Mouse (Mus musculus): Measurements from ENCODE around the gene Rbfox1. TPM values are rescaled to one million over a fixed set of nuclear protein-coding genes. Genes with fewer than 3 reads are reported as not detected.
A peak's percentile ranks its signal among the peaks of the same experiment; 100 is the strongest.

The Rbfox1 gene
- polyA plus RNA-seq, 1 experiment from 2014 or later = 13.9 TPM

- Histone ChIP-seq H3K4me2 (ENCODE audit: low read depth, low read length) (no peak overlapping the region), H3K4me3 (ENCODE audit: low read depth, low read length) (no peak overlapping the region), H3K9ac (ENCODE audit: low read depth, low read length) (no peak overlapping the region), H3K9me3 (ENCODE audit: control insufficient read depth, low read length) (no peaks in the 10 kb centered on the region), H3K27ac (replicated peaks; ENCODE audit: low read depth, low read length) (no peak overlapping the region), H3K36me3 (ENCODE audit: control insufficient read depth, insufficient read depth, low read length) (no peaks in the 10 kb centered on the region), H3K27me3 (replicated peaks; ENCODE audit: control insufficient read depth, insufficient read depth, low read length) (no peaks in the 10 kb centered on the region), H3K4me1 (ENCODE audit: control insufficient read depth, insufficient read depth, low read length) (no peaks in the 10 kb centered on the region)
- 29% methylated on average over 9 of the region's 9 CpGs for WGBS
- DNase-seq (ENCODE audit: low spot score) (no peak), ATAC-seq (ENCODE audit: low read depth) (peak; percentile 41; the same call in 1 of the 2 replicates)
Observed at GRCm38 (mm10) chr16:7052408-7052807, 1167.3 kb downstream of the Rbfox1 start.

DNA sequence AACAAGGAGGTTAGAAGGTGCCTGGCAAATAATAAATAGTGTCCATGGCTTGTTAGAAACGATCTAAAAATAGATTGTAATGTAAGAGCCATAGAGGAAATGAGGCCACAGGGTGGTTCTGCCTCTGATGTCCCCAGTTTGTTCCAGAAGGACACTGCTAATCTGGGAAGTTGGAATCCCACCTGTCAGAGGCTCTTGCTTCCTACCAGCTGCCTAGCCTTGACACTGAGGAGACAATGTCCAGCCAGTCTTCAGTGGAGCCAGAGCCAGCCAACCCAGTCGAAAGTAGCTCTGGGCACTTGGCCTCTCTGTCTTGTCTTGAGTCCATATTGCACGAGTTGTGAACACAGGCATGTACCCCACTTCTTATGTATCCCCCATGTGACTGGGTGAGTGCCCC is 1172.6 kb downstream of the Rbfox1 start:
- H3K4me2 ChIP-seq (ENCODE audit: low read depth, low read length) = no peak overlapping the region
- no peak overlapping the region for H3K4me3 ChIP-seq (ENCODE audit: low read depth, low read length)
- WGBS = 71% methylated on average over 3 of the region's 3 CpGs
- no peak for ATAC-seq (ENCODE audit: low read depth)
- H3K9ac ChIP-seq (ENCODE audit: low read depth, low read length) = no peak overlapping the region
- H3K36me3 ChIP-seq (ENCODE audit: control insufficient read depth, insufficient read depth, low read length) = no peaks in the 10 kb centered on the region
- no peaks in the 10 kb centered on the region for H3K9me3 ChIP-seq (ENCODE audit: control insufficient read depth, low read length)
- no peaks in the 10 kb centered on the region for H3K27me3 ChIP-seq (replicated peaks; ENCODE audit: control insufficient read depth, insufficient read depth, low read length)
- H3K4me1 ChIP-seq (ENCODE audit: control insufficient read depth, insufficient read depth, low read length) = no peaks in the 10 kb centered on the region
- H3K27ac ChIP-seq (replicated peaks; ENCODE audit: low read depth, low read length) = no peak overlapping the region
- DNase-seq (ENCODE audit: low spot score) = no peak

- no peak for ATAC-seq (ENCODE audit: low read depth)
- Histone ChIP-seq H3K27me3 (replicated peaks; ENCODE audit: control insufficient read depth, insufficient read depth, low read length) (no peaks in the 10 kb centered on the region), H3K36me3 (ENCODE audit: control insufficient read depth, insufficient read depth, low read length) (no peaks in the 10 kb centered on the region), H3K9ac (ENCODE audit: low read depth, low read length) (no peak overlapping the region), H3K27ac (replicated peaks; ENCODE audit: low read depth, low read length) (no peak overlapping the region), H3K9me3 (ENCODE audit: control insufficient read depth, low read length) (no peaks in the 10 kb centered on the region), H3K4me3 (ENCODE audit: low read depth, low read length) (no peak overlapping the region), H3K4me1 (ENCODE audit: control insufficient read depth, insufficient read depth, low read length) (no peaks in the 10 kb centered on the region), H3K4me2 (ENCODE audit: low read depth, low read length) (no peak overlapping the region)
- no peak for DNase-seq (ENCODE audit: low spot score)
- 74% methylated on average over 1 of the region's 1 CpGs for WGBS
Observed at GRCm38 (mm10) chr16:7058556-7058955, 1173.4 kb downstream of the Rbfox1 start.

GRCm38 (mm10) chr16:7059596-7059995 is 1174.4 kb downstream of the Rbfox1 start:
- H3K4me1 ChIP-seq (ENCODE audit: control insufficient read depth, insufficient read depth, low read length) = no peaks in the 10 kb centered on the region
- WGBS = 48% methylated on average over 4 of the region's 4 CpGs

DNA sequence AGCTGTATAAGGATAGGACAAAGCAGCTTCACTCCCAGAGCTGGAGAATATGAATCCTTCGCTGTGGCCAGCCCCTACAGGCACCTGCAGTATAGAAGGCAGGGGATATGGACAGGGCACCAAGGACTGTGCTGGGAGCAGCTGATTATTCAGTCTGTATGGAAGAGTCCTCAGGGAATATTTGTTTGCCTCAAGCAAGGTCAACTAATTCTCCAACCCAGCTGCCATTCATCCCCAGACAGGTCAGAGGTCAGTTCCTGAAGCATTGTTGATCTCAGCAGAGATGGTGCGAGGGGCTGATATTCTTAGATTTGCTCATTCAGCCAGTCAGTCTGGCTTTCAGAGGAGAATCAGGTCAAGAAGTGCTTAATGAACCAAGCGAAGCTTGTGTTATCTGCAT is 1175.7 kb downstream of the Rbfox1 start:
- no peak overlapping the region for H3K9ac ChIP-seq (ENCODE audit: low read depth, low read length)
- no peaks in the 10 kb centered on the region for H3K36me3 ChIP-seq (ENCODE audit: control insufficient read depth, insufficient read depth, low read length)
- H3K27me3 ChIP-seq (replicated peaks; ENCODE audit: control insufficient read depth, insufficient read depth, low read length) = no peaks in the 10 kb centered on the region
- no peak overlapping the region for H3K4me3 ChIP-seq (ENCODE audit: low read depth, low read length)
- no peaks in the 10 kb centered on the region for H3K9me3 ChIP-seq (ENCODE audit: control insufficient read depth, low read length)
- 52% methylated on average over 3 of the region's 3 CpGs for WGBS
- no peaks in the 10 kb centered on the region for H3K4me1 ChIP-seq (ENCODE audit: control insufficient read depth, insufficient read depth, low read length)
- DNase-seq (ENCODE audit: low spot score) (peak; percentile 40), ATAC-seq (ENCODE audit: low read depth) (no peak)
- H3K4me2 ChIP-seq (ENCODE audit: low read depth, low read length) = no peak overlapping the region
- H3K27ac ChIP-seq (replicated peaks; ENCODE audit: low read depth, low read length) = no peak overlapping the region

More at GRCm38 (mm10) chr16:7059596-7059995, 1174.4 kb downstream of the Rbfox1 start:
- Histone ChIP-seq H3K27me3 (replicated peaks; ENCODE audit: control insufficient read depth, insufficient read depth, low read length) (no peaks in the 10 kb centered on the region), H3K36me3 (ENCODE audit: control insufficient read depth, insufficient read depth, low read length) (no peaks in the 10 kb centered on the region), H3K27ac (replicated peaks; ENCODE audit: low read depth, low read length) (no peak overlapping the region), H3K4me2 (ENCODE audit: low read depth, low read length) (no peak overlapping the region), H3K9me3 (ENCODE audit: control insufficient read depth, low read length) (no peaks in the 10 kb centered on the region), H3K9ac (ENCODE audit: low read depth, low read length) (no peak overlapping the region), H3K4me3 (ENCODE audit: low read depth, low read length) (no peak overlapping the region)
- no peak for ATAC-seq (ENCODE audit: low read depth)
- DNase-seq (ENCODE audit: low spot score) = no peak

- WGBS = 78% methylated on average over 6 of the region's 6 CpGs
- Histone ChIP-seq H3K27ac (replicated peaks; ENCODE audit: low read depth, low read length) (no peak overlapping the region), H3K27me3 (replicated peaks; ENCODE audit: control insufficient read depth, insufficient read depth, low read length) (no peaks in the 10 kb centered on the region), H3K4me1 (ENCODE audit: control insufficient read depth, insufficient read depth, low read length) (no peaks in the 10 kb centered on the region), H3K9me3 (ENCODE audit: control insufficient read depth, low read length) (no peaks in the 10 kb centered on the region), H3K4me3 (ENCODE audit: low read depth, low read length) (no peak overlapping the region), H3K36me3 (ENCODE audit: control insufficient read depth, insufficient read depth, low read length) (no peaks in the 10 kb centered on the region), H3K9ac (ENCODE audit: low read depth, low read length) (no peak overlapping the region), H3K4me2 (ENCODE audit: low read depth, low read length) (no peak overlapping the region)
- no peak for ATAC-seq (ENCODE audit: low read depth)
- no peak for DNase-seq (ENCODE audit: low spot score)
Observed at GRCm38 (mm10) chr16:7062512-7062911, 1177.4 kb downstream of the Rbfox1 start.

DNA sequence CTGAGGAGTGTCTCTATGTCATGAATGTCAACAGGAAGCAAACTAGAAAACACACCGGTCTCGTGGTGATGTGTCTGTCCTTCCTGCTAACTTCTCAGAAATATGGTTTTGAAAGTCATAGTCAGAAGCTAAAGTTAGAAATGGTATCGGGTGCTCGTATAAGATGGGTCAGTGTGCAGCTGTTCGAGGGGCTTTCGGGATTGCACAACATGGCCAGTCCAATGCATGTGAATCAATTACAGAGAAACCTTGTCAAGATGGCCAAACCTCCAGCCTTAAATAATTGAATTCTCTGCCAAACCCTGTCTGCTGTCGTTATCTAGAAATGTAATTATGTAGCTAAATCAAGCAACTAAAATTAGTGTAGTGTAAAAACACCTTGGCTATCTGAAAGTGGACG is 1182.0 kb downstream of the Rbfox1 start:
- no peak overlapping the region for H3K27ac ChIP-seq (replicated peaks; ENCODE audit: low read depth, low read length)
- H3K4me3 ChIP-seq (ENCODE audit: low read depth, low read length) = no peak overlapping the region
- no peaks in the 10 kb centered on the region for H3K9me3 ChIP-seq (ENCODE audit: control insufficient read depth, low read length)
- no peak overlapping the region for H3K4me2 ChIP-seq (ENCODE audit: low read depth, low read length)
- DNase-seq (ENCODE audit: low spot score) = no peak
- H3K27me3 ChIP-seq (replicated peaks; ENCODE audit: control insufficient read depth, insufficient read depth, low read length) = no peaks in the 10 kb centered on the region
- no peak overlapping the region for H3K9ac ChIP-seq (ENCODE audit: low read depth, low read length)
- no peaks in the 10 kb centered on the region for H3K4me1 ChIP-seq (ENCODE audit: control insufficient read depth, insufficient read depth, low read length)
- no peaks in the 10 kb centered on the region for H3K36me3 ChIP-seq (ENCODE audit: control insufficient read depth, insufficient read depth, low read length)
- WGBS = 81% methylated on average over 8 of the region's 8 CpGs
- ATAC-seq (ENCODE audit: low read depth) = no peak

DNA sequence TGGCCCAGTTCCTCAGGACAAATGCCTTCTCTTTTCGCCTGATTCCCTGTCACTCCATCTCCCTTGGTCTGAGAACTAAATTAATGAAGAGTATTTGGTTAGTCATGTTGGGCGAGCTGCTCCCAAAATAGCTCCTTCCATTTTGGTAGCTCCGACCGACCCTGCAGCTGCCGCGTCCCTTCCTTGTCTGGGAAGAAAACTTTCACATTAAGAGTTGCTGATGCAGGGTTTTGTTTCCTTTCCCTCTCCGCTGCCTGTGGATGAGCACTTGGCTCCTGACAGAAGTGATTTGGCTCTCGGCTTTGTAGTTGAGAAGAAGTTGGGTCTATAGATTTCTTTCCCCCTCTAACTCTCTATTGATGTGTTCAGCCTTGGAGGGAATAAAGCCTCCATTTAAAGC is 1184.4 kb downstream of the Rbfox1 start:
- Histone ChIP-seq H3K4me1 (ENCODE audit: control insufficient read depth, insufficient read depth, low read length) (no peaks in the 10 kb centered on the region), H3K4me2 (ENCODE audit: low read depth, low read length) (no peak overlapping the region), H3K27ac (replicated peaks; ENCODE audit: low read depth, low read length) (no peak overlapping the region), H3K9me3 (ENCODE audit: control insufficient read depth, low read length) (no peaks in the 10 kb centered on the region), H3K36me3 (ENCODE audit: control insufficient read depth, insufficient read depth, low read length) (no peaks in the 10 kb centered on the region), H3K4me3 (ENCODE audit: low read depth, low read length) (no peak overlapping the region), H3K9ac (ENCODE audit: low read depth, low read length) (no peak overlapping the region), H3K27me3 (replicated peaks; ENCODE audit: control insufficient read depth, insufficient read depth, low read length) (no peaks in the 10 kb centered on the region)
- ATAC-seq (ENCODE audit: low read depth) = no peak
- 53% methylated on average over 8 of the region's 8 CpGs for WGBS
- DNase-seq (ENCODE audit: low spot score) = peak; percentile 60

DNA sequence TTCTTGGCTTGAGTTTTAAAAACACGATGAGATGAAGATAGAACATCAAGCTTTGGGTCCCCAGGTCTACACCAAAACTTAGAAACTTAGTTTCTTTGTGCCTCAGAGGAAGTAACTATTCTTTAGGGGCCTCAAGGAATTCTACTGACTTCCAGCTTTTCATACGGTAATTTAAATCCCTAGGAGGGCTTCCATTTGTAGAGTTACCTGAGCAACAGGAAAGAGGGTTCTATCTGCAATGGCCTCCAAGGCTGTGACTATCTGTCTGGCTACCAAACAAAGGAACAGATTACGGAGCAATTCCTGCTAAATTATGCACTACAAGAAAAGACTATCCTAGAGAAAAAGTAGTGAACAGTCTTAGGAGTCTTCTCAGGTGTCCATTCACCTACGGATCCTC is 1189.6 kb downstream of the Rbfox1 start:
- no peak overlapping the region for H3K27ac ChIP-seq (replicated peaks; ENCODE audit: low read depth, low read length)
- 82% methylated on average over 4 of the region's 4 CpGs for WGBS
- no peaks in the 10 kb centered on the region for H3K36me3 ChIP-seq (ENCODE audit: control insufficient read depth, insufficient read depth, low read length)
- H3K9ac ChIP-seq (ENCODE audit: low read depth, low read length) = no peak overlapping the region
- no peaks in the 10 kb centered on the region for H3K9me3 ChIP-seq (ENCODE audit: control insufficient read depth, low read length)
- no peak overlapping the region for H3K4me3 ChIP-seq (ENCODE audit: low read depth, low read length)
- DNase-seq (ENCODE audit: low spot score) = no peak
- no peak for ATAC-seq (ENCODE audit: low read depth)
- no peaks in the 10 kb centered on the region for H3K4me1 ChIP-seq (ENCODE audit: control insufficient read depth, insufficient read depth, low read length)
- no peaks in the 10 kb centered on the region for H3K27me3 ChIP-seq (replicated peaks; ENCODE audit: control insufficient read depth, insufficient read depth, low read length)
- H3K4me2 ChIP-seq (ENCODE audit: low read depth, low read length) = no peak overlapping the region

All from embryonic facial prominence, embryonic 14.5 days (tissue).